Mouse (Mus musculus) erythroblast, embryonic 14.5 days (primary cell): ENCODE measurements around the gene Tnfrsf11a.

Experiments used
- GATA1 ChIP-seq: IDR thresholded peaks from 2 replicates; pipeline ENCODE4 v1.6.1; 2012; ENCODE audit warnings: low read length, inconsistent platforms, mixed read lengths
- TAL1 ChIP-seq: IDR thresholded peaks from 3 replicates; pipeline ENCODE4 v1.6.1; 2012; ENCODE audit warnings: low read length, inconsistent platforms, mixed read lengths

DNA sequence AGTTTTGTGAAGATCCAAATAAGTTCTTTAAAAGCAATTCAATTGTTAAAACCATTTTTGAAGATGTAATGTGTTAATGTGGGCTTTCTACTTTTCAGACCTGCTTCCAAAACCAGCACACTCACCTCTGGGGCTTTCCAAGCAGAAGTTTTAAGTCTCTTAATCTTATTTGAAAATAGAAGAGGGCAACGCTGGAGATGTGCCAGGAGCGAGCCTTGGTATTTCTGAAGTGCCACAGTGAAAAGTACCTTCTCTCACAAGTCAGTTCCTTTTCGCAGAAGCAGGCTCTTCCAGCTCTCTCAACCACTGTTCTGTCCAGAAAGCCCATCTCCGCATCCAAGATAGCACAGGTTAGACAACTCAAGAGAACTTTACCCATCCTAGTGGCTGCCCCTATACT, 4.1 kb upstream of the Tnfrsf11a start:
- TF ChIP-seq GATA1 (no peak), TAL1 (no peak)
